Mouse (Mus musculus) lung, embryonic 14.5 days (tissue): ENCODE measurements at regions not wholly inside any gene's neighbourhood (a gene's known extent, or its start where the extent isn't known, plus 50 kb on each side); places are given as distances from the start of the nearest gene placed in this dataset.
A peak's percentile ranks its signal among the peaks of the same experiment; 100 is the strongest.
"Not testable (repeated sequence)": the region's sequence is repeated elsewhere in the genome, so short reads cannot be mapped to it uniquely, and the experiment has no call there.

Experiments used
- ATAC-seq: fragments of 200-750 bp; cut with Nextera tagmentation; 2 replicates; pipeline ENCODE4 v1.8.0; 2017; ENCODE audit warnings: mild to moderate bottlenecking, moderate TSS enrichment, moderate library complexity; ENCODE audit not compliant: insufficient read depth
- DNase-seq: peaks from one replicate; pipeline ENCODE4 v3.0.0-alpha.2; 2015
- H3K27ac ChIP-seq: fragments of 300-500 bp; sonication (generic); 2 replicates; pipeline ENCODE4 v1.5.1; 2014; ENCODE audit warnings: low read depth, mild to moderate bottlenecking, moderate library complexity
- H3K27me3 ChIP-seq: fragments of 300-500 bp; sonication (generic); 2 replicates; pipeline ENCODE4 v1.6.1; 2014; ENCODE audit warnings: low read length, control low read depth; ENCODE audit not compliant: insufficient read depth
- H3K36me3 ChIP-seq: fragments of 300-500 bp; sonication (generic); 2 replicates; pipeline ENCODE4 v1.6.1; 2014; ENCODE audit warnings: control low read depth; ENCODE audit not compliant: insufficient read depth
- H3K4me1 ChIP-seq: fragments of 300-500 bp; sonication (generic); 2 replicates; pipeline ENCODE4 v1.6.1; 2014; ENCODE audit warnings: antibody characterized with exemption, control low read depth; ENCODE audit not compliant: insufficient read depth
- H3K4me2 ChIP-seq: fragments of 300-500 bp; sonication (generic); 2 replicates; pipeline ENCODE4 v1.6.1; 2014; ENCODE audit warnings: mild to moderate bottlenecking
- H3K4me3 ChIP-seq: fragments of 300-500 bp; sonication (generic); 2 replicates; pipeline ENCODE4 v1.5.1; 2014; ENCODE audit warnings: low read depth, low read length
- H3K9ac ChIP-seq: fragments of 300-500 bp; sonication (generic); 2 replicates; pipeline ENCODE4 v1.6.1; 2014
- H3K9me3 ChIP-seq: fragments of 300-500 bp; sonication (generic); 2 replicates; pipeline ENCODE4 v1.6.1; 2016; ENCODE audit warnings: low read depth, low read length, control low read depth
- CTCF ChIP-seq: IDR thresholded peaks from 2 replicates; pipeline ENCODE4 v1.5.1; 2016; ENCODE audit warnings: antibody characterized with exemption, low read depth
- WGBS: fragments of 180-500 bp; shearing (Covaris S2); extraction: QIAGEN DNeasy Blood & Tissue Kit; methylation state at CpG from one replicate; pipeline ENCODE4 v1.1.7; 2014; 5-methylcytosine and 5-hydroxymethylcytosine counted together

DNA sequence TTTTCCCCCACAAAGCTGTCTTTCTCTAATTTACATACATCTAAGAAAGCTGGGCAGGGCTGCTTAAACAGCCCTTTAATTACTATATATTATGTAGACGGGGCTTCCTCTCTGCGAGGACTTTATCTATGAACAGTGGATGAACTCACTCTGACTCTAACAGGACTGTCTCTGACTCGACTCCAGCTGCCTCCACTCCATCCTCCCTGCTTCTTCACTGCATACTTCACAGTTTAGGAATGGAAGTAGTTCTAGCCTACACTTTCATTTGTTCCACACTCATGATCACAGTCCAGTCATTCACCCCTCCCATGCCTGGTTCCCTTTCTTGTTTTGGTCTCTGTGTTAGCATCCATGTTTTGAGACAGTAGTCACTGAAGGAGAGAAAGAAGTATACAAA, 231.6 kb downstream of the Wdr20rt start:
- Histone ChIP-seq H3K36me3 (no peaks in the 10 kb centered on the region), H3K9ac (no peak overlapping the region), H3K27me3 (no peaks in the 10 kb centered on the region), H3K9me3 (no peaks in the 10 kb centered on the region), H3K27ac (no peak overlapping the region), H3K4me2 (no peak overlapping the region), H3K4me3 (no peak overlapping the region), H3K4me1 (no peaks in the 10 kb centered on the region)
- no peak for TF ChIP-seq CTCF
- DNase-seq = no peak
- WGBS = 59% methylated on average over 3 of the region's 3 CpGs
- ATAC-seq = no peak

- 38% methylated on average over 2 of the region's 2 CpGs for WGBS
- Histone ChIP-seq H3K4me3 (no peak overlapping the region), H3K27ac (no peak overlapping the region), H3K9ac (no peak overlapping the region), H3K4me1 (no peaks in the 10 kb centered on the region), H3K9me3 (no peaks in the 10 kb centered on the region), H3K36me3 (no peaks in the 10 kb centered on the region), H3K4me2 (no peak overlapping the region), H3K27me3 (no peaks in the 10 kb centered on the region)
- DNase-seq (no peak), ATAC-seq (no peak)
- no peak for TF ChIP-seq CTCF
Measured at GRCm38 (mm10) chr12:65464246-65464645, 238.9 kb downstream of the Wdr20rt start.

DNA sequence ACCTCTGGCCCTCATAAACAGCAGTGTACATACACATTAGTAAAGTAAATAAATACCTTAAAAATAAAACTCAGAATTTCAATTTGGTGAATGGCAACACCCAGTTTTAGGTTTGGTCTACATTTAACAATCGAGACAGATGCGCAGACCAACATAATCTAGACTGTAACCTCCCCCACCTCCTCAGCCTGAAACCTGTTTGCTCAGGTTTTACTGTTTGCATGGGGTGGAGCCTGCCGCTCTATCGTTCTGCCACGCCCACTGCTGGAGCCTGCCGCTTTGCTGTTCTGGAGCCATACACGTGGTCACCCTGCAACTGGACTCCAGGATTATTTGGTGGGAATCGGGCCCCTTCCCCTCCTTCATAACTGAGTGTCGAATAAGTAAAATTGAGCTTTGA, 253.4 kb downstream of the Wdr20rt start:
- not testable (repeated sequence) for H3K9ac ChIP-seq, H3K36me3 ChIP-seq, H3K4me2 ChIP-seq, H3K4me1 ChIP-seq, H3K4me3 ChIP-seq, H3K27me3 ChIP-seq, H3K27ac ChIP-seq, H3K9me3 ChIP-seq
- DNase-seq (peak; percentile 12), ATAC-seq (peak; percentile 63)
- 40% methylated on average over 9 of the region's 9 CpGs for WGBS

DNA sequence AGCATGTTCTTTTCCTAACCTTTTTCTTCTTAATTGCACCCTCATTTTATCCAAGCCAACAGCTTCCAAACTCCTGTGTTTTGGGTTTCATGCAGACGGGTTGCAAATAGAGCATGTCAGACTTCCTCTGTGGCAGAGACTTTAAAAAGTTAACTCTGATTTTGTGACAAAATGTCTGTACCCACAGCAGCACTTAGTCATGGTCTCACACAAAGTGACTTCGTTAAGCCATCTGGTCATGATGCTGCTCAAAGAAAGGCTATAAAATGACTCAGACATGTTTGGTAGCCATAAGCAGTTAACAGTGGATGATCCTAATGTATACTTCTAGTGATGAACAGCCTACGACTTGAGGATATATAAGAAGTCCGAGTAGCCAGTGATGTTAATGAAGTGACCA, 255.5 kb downstream of the Wdr20rt start:
- no peaks in the 10 kb centered on the region for H3K4me1 ChIP-seq
- TF ChIP-seq CTCF = no peak
- H3K36me3 ChIP-seq = no peaks in the 10 kb centered on the region
- WGBS = 79% methylated on average over 4 of the region's 4 CpGs
- no peaks in the 10 kb centered on the region for H3K9me3 ChIP-seq
- no peak overlapping the region for H3K9ac ChIP-seq
- no peak overlapping the region for H3K4me2 ChIP-seq
- ATAC-seq (no peak), DNase-seq (no peak)
- H3K27me3 ChIP-seq = no peaks in the 10 kb centered on the region
- H3K4me3 ChIP-seq = no peak overlapping the region
- H3K27ac ChIP-seq = no peak overlapping the region

DNA sequence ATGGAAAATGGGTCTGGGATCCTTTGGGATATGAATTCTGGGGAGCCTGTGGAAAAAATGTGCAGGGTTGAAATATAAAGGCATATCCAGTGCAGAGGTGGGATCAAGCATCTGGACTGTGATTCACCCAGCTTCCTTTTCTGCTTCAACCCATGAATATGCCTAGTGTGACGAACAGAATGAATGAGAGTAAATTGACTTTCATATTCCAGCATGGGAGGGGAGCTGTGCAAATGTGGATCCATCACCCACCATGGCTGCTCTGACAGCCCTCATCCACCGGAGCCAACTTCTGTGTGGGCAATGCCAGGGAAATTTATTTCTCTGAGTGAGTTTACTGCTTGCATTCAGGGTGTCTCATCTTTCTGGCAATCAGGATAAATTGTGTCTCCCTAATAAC, 265.8 kb downstream of the Wdr20rt start:
- H3K27me3 ChIP-seq = no peaks in the 10 kb centered on the region
- H3K4me3 ChIP-seq = no peak overlapping the region

GRCm38 (mm10) chr12:65494388-65495030, 269.2 kb downstream of the Wdr20rt start:
- H3K9ac ChIP-seq = no peak overlapping the region
- H3K9me3 ChIP-seq = 0 out of 2 replicates have a peak, but pooled peaks cover 3% of the 10 kb centered on the region
- no peak for TF ChIP-seq CTCF
- H3K4me3 ChIP-seq = no peak overlapping the region
- no peak for ATAC-seq
- no peak overlapping the region for H3K4me2 ChIP-seq
- no peak overlapping the region for H3K27ac ChIP-seq
- H3K4me1 ChIP-seq = no peaks in the 10 kb centered on the region
- WGBS = 83% methylated on average over 5 of the region's 5 CpGs
- no peaks in the 10 kb centered on the region for H3K27me3 ChIP-seq
- H3K36me3 ChIP-seq = no peaks in the 10 kb centered on the region
- DNase-seq = no peak

More for the DNA sequence above, 265.8 kb downstream of the Wdr20rt start:
- H3K4me1 ChIP-seq = no peaks in the 10 kb centered on the region
- H3K9me3 ChIP-seq = 0 out of 2 replicates have a peak, but pooled peaks cover 3% of the 10 kb centered on the region
- no peak overlapping the region for H3K4me2 ChIP-seq
- DNase-seq = no peak
- H3K36me3 ChIP-seq = no peaks in the 10 kb centered on the region
- H3K9ac ChIP-seq = no peak overlapping the region
- 77% methylated on average over 2 of the region's 2 CpGs for WGBS
- no peak overlapping the region for H3K27ac ChIP-seq
- TF ChIP-seq CTCF = no peak
- no peak for ATAC-seq

DNA sequence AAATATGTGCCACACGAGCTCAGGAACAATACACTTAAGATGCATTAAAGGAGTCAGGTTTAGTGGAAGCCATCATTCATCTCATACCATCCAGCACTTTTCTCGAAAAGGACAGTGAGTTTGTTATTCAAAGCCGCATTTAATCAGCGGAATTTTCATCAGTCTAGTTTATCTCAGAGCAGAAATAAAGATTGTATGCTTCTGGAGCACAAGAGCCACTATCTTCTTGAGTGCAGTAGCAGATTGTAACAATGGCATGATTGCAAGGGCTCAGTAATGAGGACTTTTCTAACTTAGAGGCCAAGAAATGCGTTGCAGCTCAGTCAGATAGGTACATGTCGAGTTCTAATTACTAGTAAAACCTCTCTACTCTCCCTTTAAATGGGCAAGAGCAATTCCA, 271.3 kb downstream of the Wdr20rt start:
- no peak for ATAC-seq

More for the DNA sequence above, 271.3 kb downstream of the Wdr20rt start:
- no peak for TF ChIP-seq CTCF
- Histone ChIP-seq H3K9ac (no peak overlapping the region), H3K4me3 (no peak overlapping the region), H3K36me3 (no peaks in the 10 kb centered on the region), H3K27ac (no peak overlapping the region), H3K27me3 (no peaks in the 10 kb centered on the region), H3K9me3 (0 out of 2 replicates have a peak, but pooled peaks cover 3% of the 10 kb centered on the region), H3K4me2 (no peak overlapping the region), H3K4me1 (no peaks in the 10 kb centered on the region)
- 72% methylated on average over 6 of the region's 6 CpGs for WGBS
- DNase-seq = no peak
